Mouse (Mus musculus) limb, embryonic 13.5 days (tissue): Measurements from ENCODE around the gene Dnajc16. TPM values are rescaled to one million over a fixed set of nuclear protein-coding genes. Genes with fewer than 3 reads are reported as not detected.
A peak's percentile ranks its signal among the peaks of the same experiment; 100 is the strongest.

Experiments used
- ATAC-seq: fragments of 200-750 bp; cut with Nextera tagmentation; 2 replicates; pipeline ENCODE4 v1.8.0; 2017; ENCODE audit warnings: low read depth, moderate number of reproducible peaks, moderate TSS enrichment; ENCODE audit not compliant: low FRiP score
- H3K27ac ChIP-seq: fragments of 300-500 bp; sonication (generic); 2 replicates; pipeline ENCODE4 v1.5.1; 2015; ENCODE audit warnings: inconsistent platforms, mild to moderate bottlenecking, moderate library complexity
- H3K27me3 ChIP-seq: fragments of 300-500 bp; sonication (generic); 2 replicates; pipeline ENCODE4 v1.6.1; 2015; ENCODE audit warnings: mild to moderate bottlenecking, inconsistent platforms
- H3K36me3 ChIP-seq: fragments of 300-500 bp; sonication (generic); 2 replicates; pipeline ENCODE4 v1.6.1; 2015; ENCODE audit warnings: inconsistent platforms, mild to moderate bottlenecking, moderate library complexity
- H3K4me1 ChIP-seq: fragments of 300-500 bp; sonication (generic); 2 replicates; pipeline ENCODE4 v1.6.1; 2015; ENCODE audit warnings: inconsistent platforms
- H3K4me2 ChIP-seq: fragments of 300-500 bp; sonication (generic); replicated peaks from 2 replicates; pipeline ENCODE4 v1.6.1; 2015; ENCODE audit warnings: inconsistent platforms, mild to moderate bottlenecking, moderate library complexity
- H3K4me3 ChIP-seq: fragments of 300-500 bp; sonication (generic); 2 replicates; pipeline ENCODE4 v1.5.1; 2015; ENCODE audit warnings: moderate library complexity, mild to moderate bottlenecking, inconsistent platforms
- H3K9ac ChIP-seq: fragments of 300-500 bp; sonication (generic); 2 replicates; pipeline ENCODE4 v1.6.1; 2015; ENCODE audit warnings: mild to moderate bottlenecking, inconsistent platforms
- H3K9me3 ChIP-seq: fragments of 300-500 bp; sonication (generic); 2 replicates; pipeline ENCODE4 v1.6.1; 2016; ENCODE audit warnings: inconsistent platforms
- WGBS: fragments of 180-500 bp; shearing (Covaris S2); methylation state at CpG from one replicate; pipeline ENCODE4 v1.1.7; 2015; 5-methylcytosine and 5-hydroxymethylcytosine counted together
- polyA plus RNA-seq: library from polyadenylated mRNA; unstranded; fragments of >200 nt; fragmentation: Nextera tagmentation; extraction: Ambion mirVana; gene quantifications from 2 replicates; pipeline ENCODE4 v1.2.1, GENCODE M21; 2015

The Dnajc16 gene
- polyA plus RNA-seq, 1 experiment from 2014 or later: 3.4 TPM

- Histone ChIP-seq H3K9ac (no peak overlapping the region), H3K9me3 (no peaks in the 10 kb centered on the region), H3K4me1 (peaks cover 11% of the 10 kb centered on the region; the same call in 1 of the 2 replicates), H3K27me3 (no peaks in the 10 kb centered on the region), H3K36me3 (peaks cover 31% of the 10 kb centered on the region), H3K4me3 (no peak overlapping the region), H3K27ac (no peak overlapping the region), H3K4me2 (no peak overlapping the region)
- 75% methylated on average over 10 of the region's 10 CpGs for WGBS
- ATAC-seq: no peak
Observed at GRCm38 (mm10) chr4:141817706-141818105, 27.0 kb upstream of the Dnajc16 start.

- Histone ChIP-seq H3K27me3 (no peaks in the 10 kb centered on the region), H3K9ac (peak overlapping the region; percentile 4; the same call in 1 of the 2 replicates), H3K9me3 (no peaks in the 10 kb centered on the region), H3K4me2 (no peak overlapping the region), H3K27ac (no peak overlapping the region), H3K4me3 (no peak overlapping the region), H3K36me3 (peaks cover 38% of the 10 kb centered on the region), H3K4me1 (peaks cover 11% of the 10 kb centered on the region; the same call in 1 of the 2 replicates)
- 69% methylated on average over 14 of the region's 14 CpGs for WGBS
- no peak for ATAC-seq
Observed at GRCm38 (mm10) chr4:141816776-141817655, 26.3 kb upstream of the Dnajc16 start.

GRCm38 (mm10) chr4:141816267-141816666 lies 25.5 kb upstream of the Dnajc16 start:
- 88% methylated on average over 7 of the region's 7 CpGs for WGBS
- peaks cover 45% of the 10 kb centered on the region for H3K36me3 ChIP-seq
- peaks cover 11% of the 10 kb centered on the region; the same call in 1 of the 2 replicates for H3K4me1 ChIP-seq
- no peak overlapping the region for H3K9ac ChIP-seq
- ATAC-seq: no peak
- H3K27ac ChIP-seq: no peak overlapping the region
- H3K4me2 ChIP-seq: no peak overlapping the region
- H3K9me3 ChIP-seq: no peaks in the 10 kb centered on the region
- no peak overlapping the region for H3K4me3 ChIP-seq
- H3K27me3 ChIP-seq: no peaks in the 10 kb centered on the region

GRCm38 (mm10) chr4:141811375-141811774 lies 20.6 kb upstream of the Dnajc16 start:
- WGBS: 94% methylated on average over 7 of the region's 7 CpGs
- Histone ChIP-seq H3K36me3 (peaks cover 92% of the 10 kb centered on the region), H3K4me3 (no peak overlapping the region), H3K9me3 (no peaks in the 10 kb centered on the region), H3K9ac (no peak overlapping the region), H3K27me3 (no peaks in the 10 kb centered on the region), H3K4me1 (no peaks in the 10 kb centered on the region), H3K4me2 (no peak overlapping the region), H3K27ac (no peak overlapping the region)
- no peak for ATAC-seq

GRCm38 (mm10) chr4:141810975-141811374 lies 20.2 kb upstream of the Dnajc16 start:
- Histone ChIP-seq H3K9ac (no peak overlapping the region), H3K4me1 (no peaks in the 10 kb centered on the region), H3K4me3 (no peak overlapping the region), H3K4me2 (no peak overlapping the region), H3K27me3 (no peaks in the 10 kb centered on the region), H3K36me3 (peaks cover 96% of the 10 kb centered on the region), H3K27ac (no peak overlapping the region), H3K9me3 (no peaks in the 10 kb centered on the region)
- no peak for ATAC-seq
- 91% methylated on average over 2 of the region's 2 CpGs for WGBS

GRCm38 (mm10) chr4:141809850-141810464 lies 19.2 kb upstream of the Dnajc16 start:
- Histone ChIP-seq H3K27ac (no peak overlapping the region), H3K4me1 (no peaks in the 10 kb centered on the region), H3K27me3 (no peaks in the 10 kb centered on the region), H3K9me3 (no peaks in the 10 kb centered on the region), H3K4me2 (no peak overlapping the region), H3K4me3 (no peak overlapping the region), H3K9ac (no peak overlapping the region), H3K36me3 (peaks cover 98% of the 10 kb centered on the region)
- no peak for ATAC-seq
- whole genome bisulfite sequencing: 80% methylated on average over 8 of the region's 8 CpGs

- H3K27me3 ChIP-seq: no peaks in the 10 kb centered on the region
- H3K4me3 ChIP-seq: no peak overlapping the region
- 94% methylated on average over 8 of the region's 8 CpGs for WGBS
- ATAC-seq: no peak
- peaks cover 80% of the 10 kb centered on the region for H3K36me3 ChIP-seq
- no peak overlapping the region for H3K4me2 ChIP-seq
- no peak overlapping the region for H3K27ac ChIP-seq
- no peak overlapping the region for H3K9ac ChIP-seq
- no peaks in the 10 kb centered on the region for H3K4me1 ChIP-seq
- no peaks in the 10 kb centered on the region for H3K9me3 ChIP-seq
Observed at GRCm38 (mm10) chr4:141805886-141806285, 15.2 kb upstream of the Dnajc16 start.

GRCm38 (mm10) chr4:141804105-141804504 lies 13.4 kb upstream of the Dnajc16 start:
- 90% methylated on average over 4 of the region's 4 CpGs for WGBS
- Histone ChIP-seq H3K36me3 (peaks cover 62% of the 10 kb centered on the region), H3K4me3 (no peak overlapping the region), H3K4me1 (no peaks in the 10 kb centered on the region), H3K27me3 (no peaks in the 10 kb centered on the region), H3K9ac (no peak overlapping the region), H3K27ac (no peak overlapping the region), H3K9me3 (no peaks in the 10 kb centered on the region), H3K4me2 (no peak overlapping the region)
- no peak for ATAC-seq

- H3K27me3 ChIP-seq: no peaks in the 10 kb centered on the region
- H3K27ac ChIP-seq: no peak overlapping the region
- no peak overlapping the region for H3K4me3 ChIP-seq
- peaks cover 23% of the 10 kb centered on the region for H3K36me3 ChIP-seq
- WGBS: 94% methylated on average over 5 of the region's 5 CpGs
- no peaks in the 10 kb centered on the region for H3K9me3 ChIP-seq
- H3K9ac ChIP-seq: no peak overlapping the region
- H3K4me1 ChIP-seq: peaks cover 16% of the 10 kb centered on the region
- ATAC-seq: no peak
- no peak overlapping the region for H3K4me2 ChIP-seq
Observed at GRCm38 (mm10) chr4:141797545-141797944, 6.8 kb upstream of the Dnajc16 start.

- Histone ChIP-seq H3K36me3 (peaks cover 23% of the 10 kb centered on the region), H3K4me3 (no peak overlapping the region), H3K9ac (no peak overlapping the region), H3K9me3 (no peaks in the 10 kb centered on the region), H3K27ac (no peak overlapping the region), H3K4me1 (peaks cover 18% of the 10 kb centered on the region), H3K27me3 (no peaks in the 10 kb centered on the region), H3K4me2 (no peak overlapping the region)
- 77% methylated on average over 4 of the region's 4 CpGs for whole genome bisulfite sequencing
- ATAC-seq: no peak
Observed at GRCm38 (mm10) chr4:141796954-141797353, 6.2 kb upstream of the Dnajc16 start.

- ATAC-seq: no peak
- Histone ChIP-seq H3K27me3 (no peaks in the 10 kb centered on the region), H3K9me3 (no peaks in the 10 kb centered on the region), H3K36me3 (peaks cover 23% of the 10 kb centered on the region), H3K4me2 (no peak overlapping the region), H3K27ac (no peak overlapping the region), H3K4me1 (peaks cover 18% of the 10 kb centered on the region), H3K4me3 (no peak overlapping the region), H3K9ac (no peak overlapping the region)
- 88% methylated on average over 7 of the region's 7 CpGs for WGBS
Observed at GRCm38 (mm10) chr4:141796356-141796755, 5.6 kb upstream of the Dnajc16 start.

- Histone ChIP-seq H3K9ac (peak overlapping the region; percentile 74), H3K36me3 (peaks cover 23% of the 10 kb centered on the region), H3K4me3 (peak overlapping the region; percentile 69), H3K4me2 (peak overlapping the region; percentile 69), H3K4me1 (peaks cover 28% of the 10 kb centered on the region), H3K9me3 (no peaks in the 10 kb centered on the region), H3K27me3 (no peaks in the 10 kb centered on the region), H3K27ac (peak overlapping the region; percentile 88)
- no peak for ATAC-seq
- WGBS: 13% methylated on average over 5 of the region's 5 CpGs
Observed at GRCm38 (mm10) chr4:141794152-141794535, 3.4 kb upstream of the Dnajc16 start.
